Mouse (Mus musculus): ENCODE results near the gene Polr3h. TPM values are rescaled to one million over a fixed set of nuclear protein-coding genes. Genes with fewer than 3 reads are reported as not detected.
"Not testable (repeated sequence)": the region's sequence is repeated elsewhere in the genome, so short reads cannot be mapped to it uniquely, and the experiment has no call there.

Gene Polr3h
- 1 to 10 TPM; 5.8 to 7.2 TPM for total RNA-seq (2021)
- long read RNA-seq, experiment 1, transcript Polr3h-201 (6 exons, 2,542 nt) = major isoform, 23 of 35 reads
- long read RNA-seq, experiment 1, partial matches to known transcripts = 3 of 35 reads
- long read RNA-seq, experiment 1, other reads (novel, unspliced or antisense) = 5 of 35 reads
- long read RNA-seq, experiment 2, transcript Polr3h-201 (6 exons, 2,542 nt) = major isoform, 12 of 24 reads
- long read RNA-seq, experiment 2, transcript Polr3h-206 (6 exons, 1,290 nt) = minor isoform, 5 of 24 reads
- long read RNA-seq, experiment 2, partial matches to known transcripts = 2 of 24 reads
- long read RNA-seq, experiment 2, other reads (novel, unspliced or antisense) = 5 of 24 reads

DNA sequence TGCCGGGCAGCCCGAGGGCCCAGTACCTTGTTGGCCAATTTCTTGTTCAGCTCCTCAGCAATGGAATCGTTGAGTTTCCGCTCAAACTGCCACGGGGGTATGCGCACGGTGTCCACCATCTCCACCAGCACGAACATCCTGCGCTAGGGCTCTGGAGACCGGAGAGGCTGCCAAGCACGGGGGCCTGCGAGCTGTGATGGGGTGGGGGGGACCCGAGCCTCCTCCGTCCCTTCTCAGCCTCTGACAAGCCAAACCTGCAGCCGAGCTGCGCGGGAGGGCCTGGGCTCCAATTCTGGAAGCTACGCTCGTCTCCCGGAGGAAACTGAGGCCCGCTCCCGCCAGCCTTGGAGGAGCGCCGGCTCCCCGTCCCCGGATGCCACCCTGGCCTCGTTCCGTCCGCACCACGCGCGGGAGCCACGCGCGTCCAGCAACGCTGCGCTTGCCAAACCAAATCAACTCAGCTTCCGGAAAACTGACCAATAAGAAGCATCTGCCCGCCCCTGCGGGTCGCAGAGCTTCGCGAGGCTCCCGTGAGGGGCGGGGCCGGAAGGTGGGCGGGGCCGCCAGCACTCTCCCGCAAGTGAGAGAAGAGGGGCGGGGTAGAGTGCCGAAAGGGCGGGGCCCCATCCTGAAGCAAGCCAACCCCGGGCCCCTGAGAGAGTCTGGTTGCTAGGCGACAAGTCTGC, at the start of gene Polr3h:
Gene Polr3h (minus strand): TSS at position 481 of the 686 bp plus-strand sequence.
- peak; percentile 94 for DNase-seq (ENCODE audit: low spot score)

DNA sequence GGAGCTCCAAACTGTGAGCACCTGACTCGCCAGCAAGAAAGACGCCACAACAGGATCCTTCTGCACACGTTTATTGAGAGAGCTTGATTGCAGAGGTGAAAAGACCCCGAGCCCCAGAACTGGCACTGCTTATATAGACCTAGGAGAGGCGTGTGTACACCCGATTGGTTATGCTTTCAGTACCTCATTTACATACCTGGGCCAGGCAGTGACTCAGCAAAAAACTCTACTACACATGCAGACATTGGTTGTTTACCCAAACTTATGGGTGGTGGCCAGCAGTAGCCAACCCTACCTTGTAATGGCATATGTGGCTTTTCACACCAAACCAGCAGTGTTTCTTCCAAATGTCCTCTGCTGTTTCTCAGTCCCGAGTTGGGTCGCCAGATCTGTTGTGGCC, 49.1 kb upstream of the Polr3h start:
- DNase-seq (ENCODE audit: low spot score) = not testable (repeated sequence)

DNA sequence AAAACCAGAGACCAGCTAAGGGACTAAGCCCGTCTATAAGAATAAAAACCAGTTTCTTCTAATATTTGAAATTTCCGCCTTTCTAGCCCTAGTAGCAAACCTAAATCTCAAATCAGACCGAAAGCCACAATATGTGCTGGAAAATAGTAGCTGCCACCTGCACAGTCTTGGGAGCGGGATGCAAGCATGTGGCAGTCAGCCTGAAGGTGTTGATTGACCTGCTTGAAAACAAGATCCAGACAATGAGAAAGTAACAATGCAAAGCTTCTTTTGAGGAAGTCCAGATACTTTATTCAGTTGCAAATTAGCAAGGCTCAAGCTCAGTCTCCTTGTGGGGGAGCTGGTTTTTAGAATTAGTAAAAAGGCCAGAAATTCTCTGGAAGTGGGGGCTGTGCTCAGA, 44.5 kb upstream of the Polr3h start:
- DNase-seq (ENCODE audit: low spot score) = not testable (repeated sequence)

DNA sequence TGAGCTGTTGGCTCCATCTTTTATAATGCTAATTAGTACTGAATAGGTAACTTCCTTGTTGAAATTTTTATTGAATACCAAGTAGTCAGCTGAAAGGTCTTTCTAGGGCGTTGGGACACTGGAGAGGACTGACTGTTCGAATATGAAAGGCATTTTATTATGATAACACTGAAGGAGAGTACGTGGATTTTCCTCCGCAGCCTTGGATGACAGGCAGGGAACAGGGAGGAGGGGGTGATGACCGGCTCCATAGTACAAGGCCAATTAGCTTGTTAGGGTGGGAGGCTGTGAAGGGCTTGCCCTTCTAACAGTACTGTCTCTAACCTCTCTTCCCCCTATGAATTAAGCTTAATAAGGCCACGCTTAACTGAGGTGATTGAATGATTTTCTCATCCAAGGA, 43.6 kb upstream of the Polr3h start:
- DNase-seq (ENCODE audit: low spot score) = not testable (repeated sequence)

DNA sequence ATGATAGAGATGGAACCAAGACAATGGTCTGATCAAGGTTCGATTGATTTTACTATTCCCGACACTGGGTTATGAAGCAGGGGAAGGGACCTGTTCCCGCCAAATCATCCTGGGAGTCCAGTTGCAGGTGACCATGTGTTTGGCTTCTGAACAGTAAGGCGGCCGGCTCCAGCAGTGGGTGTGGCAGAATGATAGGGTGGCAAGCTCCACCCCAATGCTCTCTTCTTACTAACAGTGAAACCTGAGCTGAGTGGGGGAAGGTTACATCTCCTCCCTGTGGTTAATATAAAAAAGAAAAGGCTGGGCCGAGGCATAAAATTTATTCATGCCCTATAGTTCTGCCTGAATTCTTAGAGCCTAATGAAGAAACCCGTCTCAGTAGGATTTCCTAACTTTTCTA, 43.1 kb upstream of the Polr3h start:
- no peak for DNase-seq (ENCODE audit: low spot score)

DNA sequence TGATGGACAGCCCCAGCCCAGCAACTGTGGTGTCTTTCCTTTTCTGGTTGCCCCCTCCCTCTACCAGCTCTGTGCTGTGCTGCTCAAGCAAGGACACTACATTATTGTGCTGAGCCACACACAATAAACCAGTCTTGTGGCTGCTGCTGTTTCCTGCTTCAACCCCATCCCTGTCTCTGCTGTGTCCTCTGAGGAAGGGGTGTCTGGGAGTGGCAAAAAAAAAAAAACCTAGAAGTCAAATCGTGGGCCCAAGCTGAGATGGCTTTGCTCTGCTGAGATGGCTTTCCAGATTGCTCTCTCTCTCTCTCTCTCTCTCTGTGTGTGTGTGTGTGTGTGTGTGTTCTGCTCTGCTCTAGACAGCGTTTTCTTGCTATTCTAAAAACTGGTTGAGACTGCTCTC, 42.4 kb upstream of the Polr3h start:
- no peak for DNase-seq (ENCODE audit: low spot score)

DNA sequence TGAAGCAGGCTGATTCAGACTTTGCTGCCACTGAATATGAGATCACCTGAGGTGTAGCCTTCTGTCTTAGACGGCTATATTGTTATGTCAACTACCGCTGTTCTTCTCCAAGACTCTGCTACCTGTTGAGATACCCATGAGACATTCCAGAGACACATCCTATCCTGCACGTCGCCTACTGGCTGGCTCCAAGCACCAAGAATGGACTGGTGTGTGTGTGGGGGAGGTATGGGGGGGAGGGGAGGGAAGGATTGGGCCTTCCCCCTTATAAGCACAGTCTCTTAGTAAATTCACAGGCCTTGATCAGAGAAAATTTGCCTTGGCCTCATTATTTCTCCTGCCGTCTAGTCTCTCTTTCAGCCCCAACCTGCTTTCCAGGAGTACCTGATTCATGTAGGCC, 41.8 kb upstream of the Polr3h start:
- no peak for DNase-seq (ENCODE audit: low spot score)

DNA sequence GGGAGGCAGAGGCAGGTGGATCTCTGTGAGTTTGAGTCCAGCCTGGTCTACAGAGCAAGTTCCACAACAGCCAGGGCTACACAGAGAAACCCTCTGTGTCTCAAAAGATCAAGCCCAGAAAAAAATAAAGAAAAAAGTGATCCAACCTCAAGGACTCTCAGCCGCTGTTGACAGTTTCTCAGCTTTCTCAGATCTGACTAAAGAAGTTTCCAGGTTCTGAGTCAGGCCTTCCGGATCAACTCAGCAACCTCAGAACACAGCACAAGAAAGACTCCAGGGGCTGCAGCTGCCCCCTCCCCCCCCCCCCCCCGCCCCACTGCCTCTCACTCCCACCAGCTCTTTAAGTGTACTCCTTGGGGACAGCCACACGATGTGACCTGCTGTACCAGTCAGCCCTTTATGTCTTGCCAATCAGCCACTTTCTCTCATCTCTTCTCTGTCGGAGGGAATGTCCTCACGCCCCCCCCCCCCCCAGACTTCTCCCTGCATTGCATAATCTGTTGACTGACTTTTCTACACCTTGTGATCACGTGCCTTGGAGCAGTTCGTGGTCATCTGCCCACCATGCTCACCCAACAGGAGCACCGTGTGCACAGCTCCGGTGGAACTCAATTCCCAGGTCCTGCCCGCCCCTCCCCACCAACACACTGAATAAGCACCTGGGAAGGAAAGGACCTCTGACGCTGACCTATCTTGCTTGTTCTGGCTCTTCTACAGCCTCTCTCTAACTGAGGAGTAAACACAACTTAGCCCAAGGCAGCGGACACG, 40.2 kb upstream of the Polr3h start:
- no peak for DNase-seq (ENCODE audit: low spot score)

DNA sequence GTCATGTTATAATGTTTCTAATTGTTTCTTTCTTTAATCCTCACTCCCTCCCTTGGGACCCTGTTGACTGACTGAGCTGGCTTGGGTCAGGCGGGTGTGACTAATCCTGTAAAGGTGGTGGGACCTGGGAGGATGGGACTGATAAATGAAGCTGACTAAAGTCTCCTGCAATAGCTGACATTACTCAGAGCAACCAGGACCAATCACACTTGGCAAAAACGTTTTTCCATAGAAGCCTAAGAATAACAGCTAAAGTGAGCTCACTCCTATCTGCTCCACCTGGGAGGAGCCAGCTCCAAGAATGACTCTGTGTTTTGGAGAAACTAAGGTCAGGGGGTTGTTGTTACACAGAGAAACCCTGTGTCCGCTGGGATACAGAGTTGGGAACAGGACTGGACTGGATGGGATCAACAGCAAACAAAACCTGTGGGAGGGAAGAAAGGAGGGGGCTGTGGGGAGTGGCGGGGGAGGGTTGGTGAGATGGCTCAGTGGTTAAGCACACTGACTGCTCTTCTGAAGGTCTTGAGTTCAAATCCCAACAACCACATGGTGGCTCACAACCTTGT, 39.0 kb upstream of the Polr3h start:
- DNase-seq (ENCODE audit: low spot score) = no peak

DNA sequence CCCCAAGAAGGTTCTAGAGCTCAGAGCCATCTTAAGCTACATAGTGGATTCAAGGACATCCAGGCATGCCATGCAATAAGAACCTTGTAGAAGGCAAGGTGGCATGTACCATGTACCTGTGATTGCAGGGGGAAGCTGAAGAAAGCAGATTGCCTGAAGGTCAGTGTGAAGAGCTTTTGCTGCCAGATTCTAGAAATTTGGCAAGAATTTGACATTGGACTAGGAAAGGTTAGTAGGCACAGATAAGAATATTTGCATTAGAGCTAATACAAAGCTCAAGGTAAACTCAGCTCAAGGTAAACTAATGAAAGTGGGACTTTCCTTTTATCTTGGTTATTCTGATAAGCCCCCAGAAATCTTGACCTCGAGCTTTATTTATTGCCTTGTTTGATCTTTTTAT, 38.2 kb upstream of the Polr3h start:
- no peak for DNase-seq (ENCODE audit: low spot score)

DNA sequence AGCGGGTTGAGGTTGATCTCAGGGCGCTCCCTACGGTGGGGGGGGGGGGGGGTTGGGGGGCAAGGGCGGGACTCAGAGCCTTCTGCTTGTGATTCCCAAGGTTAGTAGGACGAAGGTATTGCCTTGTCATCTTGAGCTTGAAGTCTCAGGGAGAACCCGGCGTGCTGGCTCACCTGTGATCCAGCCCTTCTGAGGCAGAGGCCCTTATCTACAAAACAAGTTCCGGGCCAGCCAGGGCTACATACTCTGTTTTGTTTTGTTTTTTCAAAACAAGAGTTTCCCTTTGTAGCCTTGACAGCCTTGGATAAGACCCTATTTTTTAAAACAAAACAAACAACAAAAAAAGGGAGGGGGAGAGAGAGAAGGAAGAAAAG, 35.0 kb upstream of the Polr3h start:
- DNase-seq (ENCODE audit: low spot score) = no peak

DNA sequence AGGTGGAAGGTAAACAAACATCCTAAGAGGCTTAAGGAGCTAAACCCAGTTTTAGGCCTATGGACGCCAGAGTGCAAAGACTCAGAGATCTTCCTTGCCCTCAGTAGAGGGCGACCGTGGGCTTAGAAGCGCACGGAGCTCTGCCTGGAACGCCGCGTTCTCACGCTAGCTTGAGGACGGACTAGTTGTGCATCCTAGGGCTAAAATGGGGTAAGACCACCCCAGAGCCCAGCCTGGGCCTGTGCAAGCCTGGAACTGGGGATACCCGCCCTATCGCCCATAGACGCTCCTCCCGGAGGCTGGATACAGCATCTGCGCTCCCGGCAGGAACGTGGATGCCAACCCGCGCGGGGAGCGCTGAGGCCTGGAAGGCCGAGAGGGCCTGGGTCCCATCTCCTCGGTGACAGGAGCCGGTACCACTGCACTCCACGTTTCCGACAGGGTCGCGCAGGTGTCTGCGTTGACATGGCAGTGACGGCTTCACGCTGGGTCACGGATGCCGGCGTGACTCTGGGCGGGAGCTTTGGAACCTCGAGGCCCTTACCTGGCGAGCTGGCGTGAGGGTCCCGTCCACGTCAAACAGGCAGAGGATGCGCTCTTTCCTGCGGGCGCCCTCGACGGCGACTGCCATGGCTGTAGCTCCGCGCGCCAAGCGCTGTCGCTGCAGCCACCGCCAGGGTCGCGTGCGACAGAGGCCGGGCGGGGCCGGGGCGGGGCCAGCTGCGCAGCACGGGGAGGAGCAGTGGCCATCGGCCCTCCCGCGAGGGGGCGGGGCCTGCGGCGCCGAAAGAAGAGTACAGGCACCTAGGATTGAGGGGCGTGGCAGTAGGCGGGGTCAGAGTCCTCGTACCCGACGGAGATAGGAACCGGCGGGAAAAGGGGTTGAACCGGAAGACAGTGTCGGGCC, 34.4 kb upstream of the Polr3h start, which contains the start of gene Pmm1:
Gene Pmm1 (minus strand): TSS at position 760 of the 907 bp plus-strand sequence.
- DNase-seq (ENCODE audit: low spot score) = peak; percentile 98

DNA sequence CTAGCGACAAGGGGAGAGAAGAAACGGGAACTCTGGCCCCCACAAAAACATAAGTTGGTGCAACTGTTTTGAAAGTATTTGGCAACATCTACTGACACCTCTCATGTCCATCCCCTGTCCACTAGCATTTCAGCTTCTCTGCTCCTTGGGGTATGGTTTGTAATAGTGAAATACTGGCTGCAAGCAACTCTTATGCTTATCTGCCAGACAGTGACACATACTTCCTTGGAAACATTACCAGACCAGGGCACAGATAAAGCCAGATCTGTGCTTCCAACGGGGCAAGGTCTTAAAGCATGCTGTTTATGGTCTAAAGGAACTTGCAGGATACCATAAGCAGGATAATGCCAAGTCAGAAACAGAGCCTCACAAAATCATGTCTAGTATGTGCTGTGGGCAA, 32.9 kb upstream of the Polr3h start:
- DNase-seq (ENCODE audit: low spot score) = no peak

DNA sequence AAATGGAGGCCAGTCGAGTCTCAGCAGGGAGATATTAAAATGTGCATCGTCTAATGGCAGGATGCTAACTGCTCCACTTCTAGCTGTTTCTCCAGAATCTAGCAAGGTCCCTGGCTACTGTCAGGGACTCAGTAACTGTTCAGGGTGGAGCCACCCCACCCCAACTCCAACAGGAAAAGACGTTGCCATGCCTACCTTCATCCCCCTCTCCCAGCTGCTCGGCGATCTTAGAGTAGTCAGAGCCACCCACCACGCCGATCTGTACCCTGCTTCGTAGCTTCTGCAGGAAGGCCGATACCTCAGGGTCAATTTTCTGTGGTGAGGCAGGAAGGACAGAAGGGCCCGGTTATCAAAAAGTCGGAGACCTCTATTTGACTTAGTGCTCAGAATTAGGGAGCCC, 31.6 kb upstream of the Polr3h start:
- no peak for DNase-seq (ENCODE audit: low spot score)

DNA sequence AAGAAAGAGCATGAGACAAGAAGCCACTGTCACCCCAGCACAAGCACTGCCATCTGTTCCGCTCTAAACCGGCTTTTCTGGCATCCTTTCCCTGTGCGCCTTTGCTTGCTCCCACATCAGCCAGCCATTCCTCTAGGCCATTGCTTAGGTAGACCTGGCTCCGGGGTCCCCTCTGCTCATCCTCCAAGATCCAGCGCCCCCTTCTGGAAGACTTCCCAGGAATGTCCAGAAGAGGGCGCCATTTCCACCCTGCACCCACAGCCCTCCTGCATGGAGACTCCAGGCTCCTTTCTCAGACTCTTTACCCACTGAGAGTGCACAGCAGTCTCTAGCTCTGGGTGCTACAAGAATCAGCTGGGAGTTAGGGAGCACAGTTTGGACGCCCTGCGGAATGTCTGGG, 30.4 kb upstream of the Polr3h start:
- no peak for DNase-seq (ENCODE audit: low spot score)

DNA sequence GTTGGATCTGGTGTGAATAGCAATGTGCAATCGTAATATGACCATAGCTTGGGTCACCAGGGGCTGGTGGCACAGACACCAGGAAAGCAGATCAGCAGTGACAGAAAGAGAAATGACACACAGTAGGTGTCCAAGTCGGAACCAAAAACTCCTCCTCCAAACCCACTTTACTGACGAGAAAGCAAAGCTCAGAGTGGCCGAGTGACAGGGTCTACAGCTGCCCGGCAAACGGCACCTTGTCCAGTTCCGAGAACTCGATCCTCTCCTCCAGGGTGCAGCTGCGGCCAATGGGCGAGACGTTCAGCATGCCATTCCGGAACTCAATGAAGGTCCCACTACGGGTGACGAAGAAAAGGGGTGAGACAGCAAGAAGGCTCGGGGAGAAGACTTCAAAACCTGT, 29.4 kb upstream of the Polr3h start:
- no peak for DNase-seq (ENCODE audit: low spot score)

DNA sequence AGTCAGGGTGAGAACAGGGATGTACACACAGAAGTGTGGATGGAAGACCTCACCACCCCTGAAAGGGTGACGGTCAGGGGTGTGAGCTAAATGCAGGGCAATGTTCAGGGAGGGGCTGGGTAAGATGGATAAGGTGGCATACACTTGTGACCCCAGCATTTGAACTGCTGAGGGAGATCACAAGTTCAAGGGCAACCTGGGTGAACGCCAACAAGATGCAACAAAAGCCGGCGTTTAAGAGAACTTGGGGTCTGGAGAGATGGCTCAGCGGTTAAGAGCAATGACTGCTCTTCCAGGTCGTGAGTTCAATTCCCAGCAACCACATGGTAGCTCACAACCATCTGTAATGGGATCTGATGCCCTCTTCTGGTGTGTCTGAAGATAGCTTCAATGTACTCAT, 28.7 kb upstream of the Polr3h start:
- DNase-seq (ENCODE audit: low spot score) = no peak

DNA sequence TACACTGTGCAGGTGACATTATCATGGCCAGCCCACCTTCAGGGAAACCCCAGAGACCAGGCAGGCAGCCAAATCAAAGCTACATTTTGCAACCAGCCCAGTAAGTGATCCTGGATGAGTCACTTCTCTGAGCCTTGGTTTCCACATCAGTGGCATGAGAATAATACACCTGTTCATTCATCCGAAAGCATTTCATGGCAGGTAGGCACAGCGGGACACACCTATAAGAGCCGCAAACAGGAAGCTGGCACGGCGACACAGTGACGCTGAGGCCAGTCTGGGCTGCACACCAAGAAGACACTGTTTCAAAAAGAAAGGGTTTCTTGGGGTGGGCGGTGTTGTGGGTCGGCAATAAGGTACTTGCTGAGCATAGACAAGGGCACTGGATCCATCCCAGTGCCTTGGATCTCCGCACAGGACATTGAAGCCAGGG, 28.1 kb upstream of the Polr3h start:
- no peak for DNase-seq (ENCODE audit: low spot score)

DNA sequence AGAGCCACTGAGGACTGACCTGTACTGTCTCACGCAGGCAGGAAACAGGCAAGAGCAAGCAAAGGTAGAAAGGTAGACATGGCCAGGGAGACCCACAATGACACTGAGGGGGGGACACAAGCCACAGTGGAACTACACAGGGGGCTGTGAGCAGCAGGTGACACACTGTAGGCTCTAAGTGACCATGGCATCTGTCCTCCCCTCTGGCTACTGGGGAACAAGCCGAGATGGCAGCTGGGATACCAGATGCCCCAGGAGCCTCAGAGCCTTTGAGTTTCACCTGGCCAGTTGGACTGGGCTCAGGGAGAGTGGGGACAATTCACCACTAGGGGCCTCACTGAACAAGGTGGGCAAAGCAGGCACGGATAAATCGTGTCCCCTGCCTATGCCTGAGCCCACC, 26.3 kb upstream of the Polr3h start:
- DNase-seq (ENCODE audit: low spot score) = no peak

DNA sequence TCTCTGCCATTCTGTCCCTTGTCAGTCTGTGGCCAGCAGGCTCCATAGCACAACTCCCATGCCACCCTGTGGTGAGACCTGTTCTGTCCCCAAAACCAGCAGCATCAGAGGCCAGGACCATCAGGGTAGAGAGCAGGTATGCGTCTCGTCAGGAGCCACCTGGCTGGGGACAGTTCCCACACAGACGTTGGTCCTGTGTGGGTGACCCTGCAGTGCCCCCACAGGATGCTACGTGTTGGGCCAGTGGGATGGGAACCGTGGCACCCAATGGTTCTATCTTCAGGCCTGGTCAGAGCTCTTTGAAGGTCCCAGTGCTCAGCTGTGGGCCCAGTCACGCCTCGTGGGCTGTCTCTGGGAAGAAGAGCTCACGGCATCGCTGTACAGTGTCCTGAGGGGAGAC, 25.1 kb upstream of the Polr3h start:
- no peak for DNase-seq (ENCODE audit: low spot score)

DNA sequence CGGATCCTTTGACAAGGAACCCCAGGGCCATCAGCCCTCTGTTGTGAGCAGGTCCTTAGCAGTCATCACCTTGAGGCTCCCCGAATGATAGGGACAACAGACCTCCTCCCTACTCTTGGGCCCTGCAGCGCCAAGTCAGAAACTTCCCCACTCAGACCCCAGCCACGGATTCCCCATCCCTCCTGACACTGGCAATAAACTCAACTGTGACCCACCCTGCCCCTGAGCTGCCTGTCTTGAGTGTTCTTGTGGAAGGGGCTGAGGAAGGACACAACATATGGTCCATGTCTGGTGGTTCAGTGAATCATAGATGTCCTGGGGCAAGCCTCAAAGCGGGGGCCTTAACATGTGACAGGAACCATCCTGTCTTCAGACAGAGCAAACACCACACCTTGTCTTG, 24.7 kb upstream of the Polr3h start:
- no peak for DNase-seq (ENCODE audit: low spot score)
